Comparison of ENCODE assay signal across 24 mouse cellular contexts in the genomic region with DNA sequence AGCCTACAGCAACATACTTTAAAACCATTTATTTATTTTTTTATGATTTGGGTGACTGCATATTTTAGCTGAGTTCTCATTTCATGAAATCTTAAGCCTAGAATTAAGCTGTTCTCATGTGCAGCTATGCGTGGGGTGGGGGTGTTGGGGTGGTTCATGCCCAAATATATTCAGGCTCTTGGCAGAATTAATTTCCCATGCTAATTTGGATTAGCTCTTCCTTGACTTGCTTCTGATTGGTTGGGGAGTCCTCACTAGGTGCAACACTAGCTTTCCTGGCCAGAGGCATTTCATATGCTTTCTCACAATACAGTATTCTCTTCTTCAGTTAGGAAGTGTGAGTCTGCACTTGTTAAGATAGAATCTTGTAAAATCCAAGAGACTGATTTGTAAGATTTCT.
A peak's percentile ranks its signal among the peaks of the same experiment; 100 is the strongest.
DNase-seq lines count a peak whose midpoint lies in the region; ATAC-seq and TF ChIP-seq lines count a peak whose summit lies in the region.
"Had no signal": no experiment of that assay in that cellular context is flagged by ENCODE, and none has a peak within 500 bp of the region (broad histone marks: within the 10 kb centered on the region; RNA-seq: fewer than 3 reads in every experiment).

No protein-coding gene starts in this region.

- H3K9ac ChIP-seq in forebrain, postnatal 0 days: no peak overlapping the region
- H3K9ac ChIP-seq in midbrain, postnatal 0 days (replicated peaks; ENCODE audit: low read length, poor library complexity, severe bottlenecking): no peak overlapping the region
- H3K9ac ChIP-seq: embryonic facial prominence, embryonic 13.5 days; heart, embryonic 13.5 days; limb, embryonic 13.5 days; liver, embryonic 12.5 days had no signal

- intact Hi-C loops in left cerebral cortex, adult 2 months (cut with DNase I): no loop called here

- no peaks in the 10 kb centered on the region for H3K36me3 ChIP-seq in forebrain, postnatal 0 days (ENCODE audit: insufficient read depth)
- no peaks in the 10 kb centered on the region for H3K36me3 ChIP-seq in midbrain, postnatal 0 days (ENCODE audit: insufficient read depth, low read length)
- H3K36me3 ChIP-seq: embryonic facial prominence, embryonic 13.5 days; heart, embryonic 13.5 days; limb, embryonic 13.5 days; liver, embryonic 12.5 days had no signal

- H3K4me3 ChIP-seq in left cerebral cortex, adult 2 months: no peak overlapping the region
- H3K4me3 ChIP-seq in forebrain, postnatal 0 days (ENCODE audit: low read depth, low read length): no peak overlapping the region
- H3K4me3 ChIP-seq in midbrain, postnatal 0 days (ENCODE audit: low read depth, low read length): no peak overlapping the region
- H3K4me3 ChIP-seq: embryonic facial prominence, embryonic 13.5 days; erythroblast, embryonic 14.5 days; heart, adult 2 months; heart, embryonic 13.5 days; limb, embryonic 13.5 days; liver, embryonic 12.5 days had no signal

- no peak overlapping the region for H3K27ac ChIP-seq in left cerebral cortex, adult 2 months
- no peak overlapping the region for H3K27ac ChIP-seq in forebrain, postnatal 0 days (ENCODE audit: low read depth, low read length)
- no peak overlapping the region for H3K27ac ChIP-seq in midbrain, postnatal 0 days (ENCODE audit: low read depth, low read length)
- H3K27ac ChIP-seq: embryonic facial prominence, embryonic 13.5 days; heart, adult 2 months; heart, embryonic 13.5 days; limb, embryonic 13.5 days; liver, embryonic 12.5 days had no signal

- H3K4me1 ChIP-seq in forebrain, postnatal 0 days (ENCODE audit: insufficient read depth): no peaks in the 10 kb centered on the region
- H3K4me1 ChIP-seq in midbrain, postnatal 0 days (ENCODE audit: insufficient read depth, low read length): no peaks in the 10 kb centered on the region
- H3K4me1 ChIP-seq: embryonic facial prominence, embryonic 13.5 days; heart, embryonic 13.5 days; limb, embryonic 13.5 days; liver, embryonic 12.5 days had no signal

- 38% methylated on average over 1 of the region's 1 CpGs for WGBS in forebrain, postnatal 0 days
- WGBS in midbrain, postnatal 0 days: 46% methylated on average over 1 of the region's 1 CpGs

- no peak for TF ChIP-seq CTCF in left cerebral cortex, adult 2 months (IDR thresholded peaks at IDR 0.05)
- TF ChIP-seq CTCF in brain, embryonic 14.5 days (IDR thresholded peaks at IDR 0.05; ENCODE audit: borderline replicate concordance, extremely low read depth, insufficient read depth, insufficient read length): no peak
- TF ChIP-seq CTCF in forebrain, postnatal 0 days (IDR thresholded peaks at IDR 0.05; ENCODE audit: low read depth): no peak
- no peak for TF ChIP-seq CTCF in midbrain, postnatal 0 days (IDR thresholded peaks at IDR 0.05)

- no peak for TF ChIP-seq POLR2A in brain, embryonic 14.5 days (IDR thresholded peaks at IDR 0.05; ENCODE audit: borderline replicate concordance, extremely low read depth, insufficient read depth, insufficient read length, poor library complexity, severe bottlenecking)

- no peak overlapping the region for H3K4me2 ChIP-seq in forebrain, postnatal 0 days (ENCODE audit: low read depth)
- no peak overlapping the region for H3K4me2 ChIP-seq in midbrain, postnatal 0 days (ENCODE audit: low read depth, low read length, poor library complexity, severe bottlenecking)
- H3K4me2 ChIP-seq: embryonic facial prominence, embryonic 13.5 days; heart, embryonic 13.5 days; limb, embryonic 13.5 days; liver, embryonic 12.5 days had no signal

- no peaks in the 10 kb centered on the region for H3K9me3 ChIP-seq in forebrain, postnatal 0 days (ENCODE audit: low read length)
- H3K9me3 ChIP-seq in midbrain, postnatal 0 days (ENCODE audit: low read length): no peaks in the 10 kb centered on the region
- H3K9me3 ChIP-seq: embryonic facial prominence, embryonic 13.5 days; heart, embryonic 13.5 days; limb, embryonic 13.5 days; liver, embryonic 12.5 days had no signal

- H3K27me3 ChIP-seq in forebrain, postnatal 0 days (ENCODE audit: insufficient read depth, low read length): no peaks in the 10 kb centered on the region
- H3K27me3 ChIP-seq in midbrain, postnatal 0 days (ENCODE audit: insufficient read depth, low read length): no peaks in the 10 kb centered on the region
- H3K27me3 ChIP-seq: embryonic facial prominence, embryonic 13.5 days; heart, embryonic 13.5 days; limb, embryonic 13.5 days; liver, embryonic 12.5 days had no signal

- peak; percentile 2 for DNase-seq in left cerebral cortex, adult 11 months (ENCODE audit: low spot score)
- no peak for DNase-seq in left cerebral cortex, adult 2 months (ENCODE audit: extremely low spot score in 1 of 2, low spot score in 2 of 2)
- DNase-seq in brain, embryonic 14.5 days (ENCODE audit: low read depth): peak; percentile 53
- peak; percentile 14 for DNase-seq in forebrain, postnatal 0 days
- no peak for DNase-seq in midbrain, postnatal 0 days (ENCODE audit: low spot score)
- no peak for DNase-seq in layer of hippocampus, adult 11-12 months (ENCODE audit: low spot score)
- DNase-seq: adrenal gland, adult 8-10 months; cerebellum, adult 8-10 months; cerebellum, postnatal 36 days; embryo, embryonic 11 days; gastrocnemius, postnatal 36 days; heart, adult 2 months; heart, postnatal 14 days; kidney, adult 18-20 months; kidney, postnatal 4 days; lung, adult 18-20 months; lung, postnatal 10 days; thymus, postnatal 25 days had no signal

- peak; percentile 25 for ATAC-seq in forebrain, postnatal 0 days
- ATAC-seq in midbrain, postnatal 0 days (ENCODE audit: low FRiP score): peak; percentile 78
- no peak for ATAC-seq in activated CD4-positive, CD25-positive, alpha-beta regulatory T cell, adult 4 months
- ATAC-seq: liver, embryonic 12.5 days had no signal

Comparison
In these comparisons a context has a peak if more than half of its experiments do, and no peak if none do; other contexts are left out.
1. DNase-seq: peak in left cerebral cortex, adult 11 months (single experiment), brain, embryonic 14.5 days (single experiment) and forebrain, postnatal 0 days (single experiment); none in left cerebral cortex, adult 2 months (0 of 2), midbrain, postnatal 0 days (single experiment) and layer of hippocampus, adult 11-12 months (single experiment).